Mouse (Mus musculus): ENCODE measurements at regions not wholly inside any gene's neighbourhood (a gene's known extent, or its start where the extent isn't known, plus 50 kb on each side); places are given as distances from the start of the nearest gene placed in this dataset.

DNA sequence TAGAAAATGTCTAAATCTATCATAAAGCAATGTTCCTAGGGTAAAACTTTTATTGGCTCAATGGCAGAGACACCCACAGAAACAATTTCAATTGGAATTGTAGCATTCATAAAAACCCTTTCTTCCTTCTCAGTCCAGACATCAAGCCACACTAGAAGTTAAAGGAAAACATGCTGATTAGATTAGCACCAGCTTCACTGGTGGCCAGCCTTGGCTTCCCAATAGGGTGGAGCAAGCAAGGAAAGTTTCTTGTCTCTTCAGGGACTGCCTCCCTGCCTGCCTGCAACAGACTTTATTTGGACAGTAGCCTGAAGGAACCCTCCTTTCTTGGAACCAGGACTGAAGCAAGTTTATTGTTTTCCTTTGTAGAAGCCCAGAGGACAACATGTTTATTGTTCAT, 289.0 kb upstream of the Mef2c start:
- no peak for DNase-seq (ENCODE audit: low spot score)

DNA sequence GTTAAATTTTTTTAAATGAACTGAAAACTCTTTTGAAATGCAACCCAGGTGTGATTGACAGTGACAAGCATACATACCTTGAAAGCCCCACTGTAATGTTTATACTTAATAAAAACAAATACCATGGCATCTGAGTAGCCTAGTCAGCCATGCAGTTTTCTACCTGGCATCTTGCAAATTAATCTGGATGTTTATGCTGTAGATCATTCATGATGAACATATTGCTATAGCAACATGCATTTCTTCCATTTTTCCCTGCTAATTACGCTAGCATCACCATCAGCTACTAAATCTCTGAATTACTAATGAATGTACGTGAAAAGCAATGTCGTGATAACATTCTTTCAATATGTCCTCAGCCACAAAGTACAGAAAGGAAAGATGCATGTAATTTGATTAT, 287.4 kb upstream of the Mef2c start:
- no peak for DNase-seq (ENCODE audit: low spot score)

DNA sequence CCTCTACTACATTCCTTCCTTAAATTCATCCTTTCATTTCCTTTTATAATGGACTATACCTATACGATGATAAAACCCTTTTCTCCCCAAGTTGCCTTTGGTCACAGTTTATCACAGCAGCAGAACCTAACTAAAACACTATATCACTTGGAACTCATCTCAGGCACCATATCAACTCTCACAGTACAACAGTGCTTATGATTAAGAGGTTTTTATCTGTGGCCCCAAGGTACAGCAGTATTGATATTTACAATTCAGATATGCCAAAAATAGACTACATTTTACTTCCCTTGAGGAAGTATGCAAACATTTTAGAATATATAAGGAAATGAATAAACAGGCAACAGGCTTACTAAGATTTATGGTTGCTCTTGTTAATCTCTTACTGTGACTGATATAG, 251.4 kb upstream of the Mef2c start:
- no peak for DNase-seq (ENCODE audit: low spot score)

DNA sequence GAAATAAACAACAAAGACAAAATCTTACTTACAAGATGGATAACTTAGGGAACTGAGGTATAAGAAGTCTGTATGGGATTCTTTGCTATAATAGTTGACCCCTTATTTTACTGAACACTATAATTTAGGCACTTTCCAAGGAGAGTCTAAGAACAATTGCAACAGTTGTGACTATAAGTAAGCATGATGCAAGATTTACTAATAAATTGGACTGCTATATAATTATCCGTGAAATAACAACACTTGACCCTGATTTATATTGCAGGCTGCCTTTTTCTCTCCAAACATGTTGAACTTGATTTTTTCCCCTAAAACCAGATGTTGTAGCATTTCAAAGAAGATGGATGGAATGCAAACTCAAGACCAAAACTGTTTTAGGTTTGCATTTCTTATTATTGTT, 237.2 kb upstream of the Mef2c start:
- no peak for DNase-seq (ENCODE audit: low spot score)

DNA sequence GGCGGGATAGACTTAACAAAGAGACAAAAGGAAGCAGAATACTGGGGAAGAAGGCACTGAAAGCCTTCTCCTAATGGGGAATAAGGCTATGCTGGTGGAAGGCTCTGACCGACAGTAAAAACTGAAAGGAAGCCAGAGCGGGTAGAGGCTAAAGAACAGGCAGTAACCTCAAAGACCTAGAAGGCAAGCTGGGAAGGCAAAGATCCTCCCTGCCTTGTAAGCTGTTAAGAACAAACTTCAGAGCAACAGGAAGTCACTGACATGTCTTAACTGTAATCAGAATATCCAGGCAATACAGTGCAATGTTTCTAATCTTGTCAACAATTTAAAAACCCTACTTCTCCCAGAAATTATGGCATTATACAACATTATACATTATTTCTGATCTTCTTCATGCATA, 235.2 kb upstream of the Mef2c start:
- DNase-seq (ENCODE audit: low spot score): no peak

DNA sequence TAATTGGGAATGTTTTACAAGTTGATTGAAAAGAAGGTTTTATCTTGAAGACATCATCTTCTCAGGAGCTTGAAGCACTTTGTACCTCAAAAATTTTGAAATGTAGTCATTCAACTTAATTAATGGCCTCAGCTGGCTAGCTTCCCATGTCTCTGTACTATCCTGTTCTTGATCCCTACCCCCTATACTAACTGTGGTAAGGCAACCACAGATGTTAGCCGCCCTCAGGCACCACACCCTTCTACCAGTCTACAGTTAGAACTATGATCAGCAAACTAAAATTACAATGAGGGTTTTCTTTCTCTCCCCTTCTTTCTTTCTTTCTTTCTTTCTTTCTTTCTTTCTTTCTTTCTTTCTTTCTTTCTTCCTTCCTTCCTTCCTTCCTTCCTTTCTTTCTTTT, 225.1 kb upstream of the Mef2c start:
- no peak for DNase-seq (ENCODE audit: low spot score)

DNA sequence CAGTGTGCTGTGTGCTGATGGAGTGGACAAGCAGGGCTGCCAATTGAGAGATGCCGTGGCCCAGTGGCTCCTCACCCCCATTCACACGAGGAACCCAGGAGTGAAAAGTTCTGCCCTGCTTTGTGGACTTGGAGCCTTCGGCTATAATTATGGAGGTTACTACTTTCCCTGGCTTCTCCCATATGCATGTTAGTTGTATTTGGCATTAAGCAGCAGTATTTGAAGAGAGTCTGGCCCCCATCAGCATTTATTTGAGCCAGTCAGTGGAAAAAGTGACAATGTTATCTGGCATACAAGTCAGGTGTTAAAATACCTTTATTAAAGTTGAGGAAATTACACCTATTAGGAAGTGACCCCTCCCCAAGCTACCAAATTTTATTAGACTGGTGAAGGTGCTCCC, 196.1 kb upstream of the Mef2c start:
- no peak for DNase-seq (ENCODE audit: low spot score)

DNA sequence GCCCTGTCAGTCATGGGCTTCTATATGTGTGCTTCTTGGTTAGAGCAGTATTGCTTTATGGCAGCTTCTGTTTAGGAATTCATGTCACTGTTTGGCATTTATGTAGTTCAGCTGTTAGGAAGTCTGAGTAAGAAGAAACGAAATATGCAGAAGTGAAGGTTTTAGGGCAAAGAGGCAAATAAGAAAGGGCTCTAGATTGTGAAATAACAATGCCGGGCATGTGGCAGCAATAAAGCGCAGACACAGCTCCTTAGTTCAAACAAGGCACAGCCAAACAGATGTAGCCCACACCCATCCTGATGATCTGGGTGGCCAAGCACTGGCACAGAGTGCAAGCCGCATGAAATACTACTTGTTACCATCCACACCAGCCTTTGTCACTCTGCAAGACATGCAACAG, 175.3 kb upstream of the Mef2c start:
- DNase-seq (ENCODE audit: low spot score): no peak

DNA sequence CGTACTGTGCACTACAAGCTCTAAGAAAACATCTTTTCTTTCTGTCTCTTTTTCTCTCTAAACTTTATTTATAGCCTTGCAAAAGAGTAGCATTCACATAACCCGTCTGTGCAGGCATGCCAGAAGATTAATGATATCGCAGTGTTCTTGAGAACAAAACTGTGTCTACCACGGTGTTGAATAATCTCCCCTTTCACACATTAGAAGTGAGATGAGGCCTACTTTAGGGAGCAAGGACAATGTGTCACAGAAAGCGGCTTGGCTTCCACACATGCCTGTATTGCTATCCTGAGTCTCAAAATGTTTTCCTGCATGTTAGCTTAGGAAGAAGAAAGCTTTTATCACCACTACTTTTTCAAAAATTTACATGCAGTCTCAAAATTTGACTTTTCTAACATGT, 170.1 kb upstream of the Mef2c start:
- peak; percentile 29 for DNase-seq (ENCODE audit: low spot score)

DNA sequence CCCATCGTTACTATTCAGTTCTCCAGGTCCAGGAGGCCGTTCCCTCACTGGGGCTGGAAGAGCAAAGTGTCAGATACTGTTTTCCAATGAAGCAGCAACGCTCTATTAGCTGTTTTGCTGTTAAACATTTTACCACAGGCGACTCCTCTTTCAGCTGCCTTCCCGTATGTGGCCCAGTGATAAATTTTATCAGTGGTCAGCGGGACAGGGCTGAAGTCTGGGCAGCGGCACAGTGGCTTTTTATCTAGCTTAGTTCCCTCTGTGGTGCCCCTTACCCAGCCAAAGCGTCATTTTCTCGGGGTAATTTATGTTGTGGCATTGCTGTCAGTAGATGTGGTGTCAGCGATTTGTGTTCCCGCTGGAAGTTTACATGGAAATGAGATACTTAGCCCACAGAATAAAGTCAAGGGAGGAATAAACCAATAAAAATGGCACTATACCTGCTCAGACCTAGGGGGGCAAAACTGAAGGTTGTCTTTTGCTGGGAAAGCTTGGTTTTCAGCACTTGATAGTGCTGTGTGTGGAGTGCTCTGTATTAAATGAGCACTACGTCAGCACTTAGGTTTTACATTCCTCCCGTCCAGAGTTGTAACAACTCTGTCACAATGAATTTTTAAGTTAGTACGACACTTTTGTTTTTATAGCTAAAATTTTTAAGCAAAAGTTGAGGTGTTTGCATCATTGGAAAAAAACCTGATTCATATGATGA, 159.1 kb upstream of the Mef2c start:
- DNase-seq (ENCODE audit: low spot score): peak; percentile 6

DNA sequence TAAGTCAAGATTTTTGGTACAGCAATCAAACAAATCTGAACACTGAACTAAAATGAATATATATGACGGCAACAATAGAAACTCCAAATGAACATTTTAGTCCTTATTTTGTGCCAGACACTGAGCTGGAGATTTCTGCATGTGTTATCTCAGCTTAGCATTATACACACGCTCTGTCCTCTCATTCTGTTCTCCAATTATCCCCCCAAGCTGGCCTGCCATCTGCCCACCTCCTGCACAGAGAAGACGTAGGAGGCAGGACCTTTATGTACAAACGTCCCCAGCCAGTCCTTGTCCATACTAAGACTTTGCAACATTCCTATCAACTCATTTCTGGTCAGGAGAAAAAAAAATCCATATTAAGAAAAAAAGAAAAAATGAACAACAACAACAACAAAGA, 148.5 kb upstream of the Mef2c start:
- DNase-seq (ENCODE audit: low spot score): no peak

DNA sequence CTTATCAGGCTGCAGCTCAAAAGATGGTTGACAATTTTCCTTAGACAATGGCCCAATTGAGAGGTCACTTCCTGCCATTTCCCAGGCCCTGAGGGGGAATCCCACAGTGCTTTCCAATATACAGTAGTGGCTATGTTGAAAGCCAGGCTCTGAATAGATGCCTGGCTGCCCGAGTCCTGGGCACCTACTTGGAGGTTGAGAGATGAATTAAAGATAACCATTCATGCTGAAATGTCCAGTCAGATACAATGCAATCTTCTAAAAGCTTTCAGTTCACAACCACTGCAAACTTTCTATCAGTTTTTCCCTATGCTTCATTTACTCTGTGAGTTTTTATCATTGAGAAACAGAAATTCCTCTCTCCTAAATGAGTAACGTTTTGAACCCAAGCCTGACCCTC, 143.3 kb upstream of the Mef2c start:
- DNase-seq (ENCODE audit: low spot score): no peak

DNA sequence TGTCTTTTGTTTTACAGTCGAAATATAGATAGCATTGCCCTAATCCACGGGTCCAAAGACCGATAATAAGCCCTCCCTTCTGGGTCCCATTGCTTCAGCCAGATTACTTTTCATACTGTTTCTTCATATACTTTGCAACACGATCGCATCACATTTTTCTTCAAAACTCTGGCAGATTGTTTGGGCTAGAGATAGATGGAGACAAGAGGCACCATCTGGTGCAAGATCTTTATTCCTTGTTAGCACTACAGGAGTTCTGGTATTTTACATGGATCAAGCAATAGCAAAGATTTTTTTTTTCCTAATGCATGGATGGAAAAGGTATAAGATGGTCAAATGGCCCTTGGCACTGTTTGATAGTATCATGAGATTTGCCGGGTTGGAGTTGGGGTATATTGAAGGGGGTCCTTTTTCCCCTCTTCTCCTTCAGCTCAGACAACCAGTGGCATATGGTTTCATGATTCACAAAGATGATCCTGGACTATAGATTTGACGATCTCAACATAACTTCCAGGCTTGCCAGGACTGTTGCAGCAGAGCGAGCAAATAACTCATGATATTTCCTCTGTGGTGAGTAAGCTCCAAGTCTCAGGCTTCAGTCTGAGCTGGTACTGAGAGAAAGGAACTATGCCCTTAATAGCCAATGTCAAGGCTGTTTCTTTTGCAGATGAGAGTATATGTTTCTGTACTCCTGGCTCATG, 127.6 kb upstream of the Mef2c start:
- no peak for DNase-seq (ENCODE audit: low spot score)

DNA sequence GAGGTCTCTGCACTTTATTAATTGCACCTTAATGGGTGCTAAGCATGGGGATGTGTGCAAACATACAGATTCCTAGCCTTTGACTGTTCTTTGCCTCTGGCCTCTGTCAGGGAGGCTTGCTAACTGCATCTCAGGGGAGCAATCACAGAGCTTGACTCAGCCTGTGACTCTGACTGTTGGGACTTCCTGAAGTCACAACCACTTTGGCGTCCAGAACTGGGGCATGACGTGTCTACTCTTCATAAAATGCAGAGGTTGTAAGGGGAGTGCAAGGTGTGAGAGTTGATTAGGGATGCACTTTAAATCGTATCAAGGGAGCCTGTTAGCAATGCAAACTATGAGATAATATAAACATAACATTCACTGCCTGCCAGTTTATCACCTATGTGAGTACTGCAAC, 125.2 kb upstream of the Mef2c start:
- peak; percentile 5 for DNase-seq (ENCODE audit: low spot score)

DNA sequence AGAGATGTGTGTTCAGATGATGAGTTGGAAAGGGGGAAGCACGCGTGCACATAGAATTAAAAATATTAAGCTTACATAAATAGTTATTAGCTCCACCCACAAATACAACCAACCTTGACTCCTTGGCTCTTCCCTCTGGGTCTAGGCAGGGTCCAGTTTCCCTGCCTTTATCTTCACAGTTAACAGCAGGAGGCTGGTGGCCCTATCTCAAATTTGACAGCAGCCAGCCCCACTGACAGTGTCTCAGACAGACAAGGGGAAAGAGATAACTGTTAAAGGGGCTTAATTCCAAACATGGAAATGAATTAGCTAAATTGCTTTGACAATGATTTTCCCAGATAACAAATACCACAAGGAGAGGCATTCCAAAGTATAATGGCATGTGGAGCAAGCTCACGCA, 121.2 kb upstream of the Mef2c start:
- DNase-seq (ENCODE audit: low spot score): no peak

DNA sequence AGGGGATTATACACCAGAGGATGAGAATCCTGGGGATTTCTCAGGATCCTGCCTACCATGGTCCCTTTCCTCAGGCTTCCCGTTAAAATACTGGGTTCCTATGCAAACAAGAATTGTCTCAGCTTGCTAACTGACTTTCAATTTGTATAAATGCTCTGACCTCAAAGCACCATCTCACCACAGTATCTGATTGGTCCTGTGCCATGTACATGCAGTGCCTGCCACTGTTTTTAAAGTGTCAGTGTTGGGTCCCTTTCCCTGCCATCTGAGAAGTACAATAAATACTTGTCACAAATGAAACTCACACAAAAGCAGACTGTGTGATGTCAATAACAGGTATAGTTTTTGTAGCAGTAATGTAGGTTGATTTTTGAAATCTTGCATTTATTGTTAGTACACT, 109.1 kb upstream of the Mef2c start:
- no peak for DNase-seq (ENCODE audit: low spot score)

DNA sequence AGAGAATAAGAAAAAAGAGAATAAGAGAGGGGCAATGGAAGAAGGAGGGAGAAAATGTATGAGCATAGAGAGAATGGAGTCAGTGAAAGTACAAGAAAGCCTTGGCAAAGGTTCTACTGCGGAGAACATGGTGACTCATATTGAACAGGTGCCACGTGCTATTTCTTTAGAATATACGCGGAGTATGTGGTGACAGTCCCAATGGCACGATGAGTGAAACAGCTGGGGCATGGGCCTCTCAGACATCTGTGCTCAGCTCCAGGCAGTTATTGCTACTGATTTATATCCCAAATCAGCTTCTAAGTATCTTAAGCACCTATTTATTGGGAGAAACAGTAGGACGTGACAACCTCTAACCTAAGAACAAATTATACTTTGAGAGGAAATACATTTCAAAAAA, 104.5 kb upstream of the Mef2c start:
- DNase-seq (ENCODE audit: low spot score): no peak

DNA sequence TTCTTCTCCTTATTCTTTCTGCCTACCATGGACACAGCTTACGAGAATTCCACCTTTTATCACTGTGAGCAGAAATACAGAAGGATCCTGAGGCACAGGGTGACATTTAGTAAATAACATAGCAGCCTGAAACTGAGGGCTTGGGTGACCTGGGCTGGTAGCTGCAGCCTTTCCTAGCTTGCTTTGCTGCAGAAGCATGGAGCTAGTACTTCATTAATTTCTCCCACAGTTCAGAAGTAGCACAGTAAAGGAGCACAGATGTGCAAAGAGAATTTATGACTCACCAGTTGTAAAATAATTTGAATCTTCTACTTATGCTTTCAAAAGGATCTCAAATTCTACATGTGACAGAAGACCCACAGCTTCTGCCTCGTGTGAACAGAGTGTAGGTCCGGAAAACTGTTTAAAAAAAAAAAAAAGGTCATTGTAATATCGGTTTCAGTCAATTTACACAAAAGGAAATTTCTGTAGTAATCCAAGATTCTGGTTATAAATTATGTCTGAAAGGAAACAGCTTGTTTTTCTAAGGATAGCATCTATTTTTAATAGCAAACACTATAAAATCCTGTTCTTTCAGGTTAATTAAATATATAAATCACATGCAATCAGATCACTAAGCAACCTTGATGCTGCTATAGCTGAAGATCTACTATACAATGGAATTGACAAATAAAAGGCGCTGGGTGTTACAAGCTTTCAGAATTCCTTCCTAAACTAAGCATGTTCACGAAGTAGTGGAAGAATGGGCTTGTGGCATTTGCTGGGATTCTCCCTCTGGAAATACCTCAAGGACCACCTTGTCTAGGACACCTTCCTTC, 64.0 kb upstream of the Mef2c start:
- DNase-seq (ENCODE audit: low spot score): no peak

DNA sequence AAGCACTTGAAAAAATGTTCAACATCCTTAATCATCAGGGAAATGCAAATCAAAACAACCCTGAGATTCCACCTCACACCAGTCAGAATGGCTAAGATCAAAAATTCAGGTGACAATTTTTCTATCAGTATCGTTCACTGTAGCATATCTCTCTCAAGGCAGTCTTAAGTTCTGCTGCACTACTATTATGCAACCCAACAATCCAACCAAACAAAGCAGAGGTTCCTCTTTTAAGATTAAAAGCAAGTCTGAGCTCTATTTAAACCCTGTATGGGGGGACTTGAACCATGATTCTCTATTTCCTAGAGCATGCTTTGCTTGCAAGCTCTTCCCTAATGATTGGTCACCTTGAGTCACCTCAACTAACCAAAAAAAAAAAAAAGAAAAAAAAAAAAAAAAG, 59.6 kb upstream of the Mef2c start:
- no peak for DNase-seq (ENCODE audit: low spot score)

DNA sequence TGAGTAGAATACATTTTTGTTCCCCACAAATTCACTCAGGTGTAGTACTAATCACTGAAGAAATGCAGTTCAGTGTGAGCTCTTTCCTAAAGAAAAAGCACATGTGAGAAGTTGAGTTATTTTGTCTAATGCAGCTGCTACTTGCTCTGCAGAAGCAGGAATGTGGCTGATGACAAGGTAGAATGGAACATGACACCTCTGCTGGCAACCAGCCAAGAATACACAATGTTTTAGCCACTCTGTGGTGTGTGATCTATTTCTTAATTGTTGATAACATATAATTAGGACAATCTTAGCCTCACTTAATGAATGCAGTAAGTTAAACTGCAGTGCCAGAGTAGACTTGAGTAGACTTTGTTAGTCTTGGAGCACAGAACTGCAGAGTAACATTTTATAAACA, 53.0 kb upstream of the Mef2c start:
- peak; percentile 24 for DNase-seq (ENCODE audit: low spot score)

DNA sequence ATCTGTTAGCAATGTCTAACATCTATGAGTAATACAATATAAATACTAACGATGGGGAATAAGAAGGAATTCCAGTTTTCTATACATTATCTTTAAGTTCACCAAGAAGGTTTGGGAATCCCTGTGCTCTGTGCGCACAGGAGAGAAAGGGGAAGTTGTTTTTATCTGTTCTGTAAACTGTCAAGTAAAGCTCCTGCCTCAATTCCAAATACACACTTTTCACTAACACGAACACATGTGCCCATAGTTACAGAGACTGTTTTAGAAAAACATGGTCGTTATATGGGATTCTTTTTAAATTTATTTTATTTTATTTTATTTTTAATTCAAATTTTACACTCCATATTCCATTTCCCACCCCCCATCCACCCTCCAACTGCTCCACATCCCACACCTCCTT, 50.8 kb upstream of the Mef2c start:
- DNase-seq (ENCODE audit: low spot score): no peak

All from embryo, embryonic 10 days (tissue).